Mouse (Mus musculus): ENCODE data around the gene Gm43738.

DNA sequence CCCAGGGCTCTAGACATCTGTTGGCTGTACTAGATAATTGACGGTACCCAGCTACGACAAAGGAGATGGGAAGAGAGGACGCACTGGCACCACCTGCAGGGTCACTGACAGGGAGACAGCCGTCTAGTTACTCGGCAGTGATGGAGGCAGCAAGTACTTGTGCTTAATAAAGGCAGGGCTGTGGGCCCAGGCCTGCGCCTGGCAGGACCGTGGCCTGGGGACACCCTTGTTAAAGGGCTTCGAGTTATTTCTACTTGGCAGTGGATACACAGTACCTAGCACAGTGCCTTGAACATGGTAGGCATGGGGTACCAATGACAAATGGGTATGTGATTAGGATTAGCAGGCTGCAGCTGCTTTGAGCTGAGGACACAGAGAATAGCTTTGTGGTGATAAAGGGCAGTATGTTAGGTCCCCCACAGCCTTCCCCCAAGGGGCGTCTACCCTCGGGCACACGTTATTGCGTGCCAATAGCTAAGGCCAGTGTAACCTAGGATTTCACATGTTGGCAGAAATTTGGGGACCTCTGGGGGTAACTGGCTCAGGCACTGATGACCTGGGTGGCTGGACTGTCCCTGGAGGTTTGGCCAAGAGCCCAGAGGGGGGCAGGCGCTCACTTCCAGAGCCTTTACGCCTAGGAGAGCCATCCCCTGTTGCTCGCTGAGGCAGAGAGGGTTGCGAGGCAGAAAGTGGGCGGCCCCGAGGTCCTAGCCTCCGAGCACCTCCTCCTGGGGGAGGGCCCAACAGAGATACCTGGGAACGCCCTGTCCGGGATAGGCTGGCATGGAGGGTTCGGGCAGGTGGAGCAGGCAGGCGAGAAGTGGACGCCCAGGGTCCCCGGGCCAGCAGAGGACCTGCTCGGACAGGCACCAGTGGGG, 46.4 kb upstream of the Gm43738 start:
- TF ChIP-seq CTCF (IDR thresholded peaks at IDR 0.05; ENCODE audit: low read depth): peak; percentile 48
- TF ChIP-seq EP300 (IDR thresholded peaks at IDR 0.05; ENCODE audit: low read depth): no peak
